Mouse (Mus musculus): Measurements from ENCODE around the gene Dgke.

DNA sequence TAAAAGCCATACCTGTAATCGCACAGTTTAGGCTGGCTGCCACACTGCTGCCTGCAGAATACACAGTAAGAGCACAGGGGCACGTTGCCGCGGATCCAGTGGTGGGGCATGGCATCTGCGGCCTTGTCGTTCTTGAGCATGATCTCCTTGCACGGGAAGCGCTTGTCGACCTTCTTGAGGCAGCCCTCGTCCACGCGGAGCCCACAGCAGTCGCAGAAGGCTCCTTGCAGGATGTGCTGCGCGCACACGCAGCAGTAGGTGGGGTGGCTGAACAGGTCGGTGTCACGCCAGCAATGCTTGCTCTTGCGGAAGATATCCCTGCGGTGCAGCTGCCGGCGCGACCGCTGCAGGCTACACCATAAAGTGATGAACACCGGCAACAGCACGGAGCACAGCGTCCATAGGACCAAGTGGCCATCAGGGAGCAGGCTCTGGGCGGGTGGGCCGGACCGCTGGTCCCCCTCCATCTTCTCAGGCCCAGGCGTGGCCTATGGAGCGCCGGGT is 6.7 kb downstream of the Dgke start:
- TF ChIP-seq CTCF (IDR thresholded peaks at IDR 0.05; ENCODE audit: low read depth, low read length): no peak
- no peak for TF ChIP-seq POLR2A (IDR thresholded peaks at IDR 0.05; ENCODE audit: borderline replicate concordance, low read depth, low read length)

Data from bone marrow macrophage, adult 2 months (primary cell).